Mouse (Mus musculus) cerebellum, adult 2 months (tissue): ENCODE measurements around the gene Pik3r1.

Source experiments
- CTCF ChIP-seq: fragments of 200-500 bp; IDR thresholded peaks from 2 replicates; pipeline ENCODE4 v1.5.1; 2011; ENCODE audit warnings: low read depth, mild to moderate bottlenecking, control low read depth, low read length, moderate library complexity, borderline replicate concordance; ENCODE audit not compliant: insufficient read depth
- POLR2A ChIP-seq: fragments of 200-500 bp; IDR thresholded peaks from 2 replicates; pipeline ENCODE4 v1.6.1; 2011; ENCODE audit warnings: low read length, control low read depth, borderline replicate concordance; ENCODE audit not compliant: insufficient read depth

- TF ChIP-seq CTCF (no peak), POLR2A (no peak)
These were observed 61.6 kb downstream of the Pik3r1 start for GRCm38 (mm10) chr13:101706426-101706825.
